ENCODE assay signal across 8 mouse cellular contexts in genomic region chr2:18996451-18997211, GRCm38 (mm10). TPM values are rescaled to one million over a fixed set of nuclear protein-coding genes. Genes with fewer than 3 reads are reported as not detected.
DNase-seq lines count a peak whose midpoint lies in the region; ATAC-seq and TF ChIP-seq lines count a peak whose summit lies in the region.

No protein-coding gene starts in this region.

- peak; percentile 21 to 34 for DNase-seq in frontal cortex, postnatal 36 days (ENCODE audit: low spot score in 2 of 2)
- no peak for DNase-seq in frontal cortex, postnatal 25 days (ENCODE audit: low spot score in 2 of 2)
- DNase-seq in adrenal gland, postnatal 25 days: peak; percentile 29
- no peak for DNase-seq in liver, adult 2 months (ENCODE audit: extremely low read depth, low read depth, low spot score)
- DNase-seq in naive thymus-derived CD4-positive, alpha-beta T cell, adult 2 months (ENCODE audit: low read depth): peak; percentile 53

- H3K4me3 ChIP-seq in embryonic fibroblast, embryonic 13.5 days (ENCODE audit: insufficient read depth, low read length): peak overlapping the region; percentile 93
- peak overlapping the region; percentile 79 for H3K4me3 ChIP-seq in hindbrain, embryonic 15.5 days
- H3K4me3 ChIP-seq in liver, adult 2 months (ENCODE audit: insufficient read depth, low read depth, low read length): peak overlapping the region; percentile 55
- peak overlapping the region; percentile 57 for H3K4me3 ChIP-seq in testis, adult 2 months (ENCODE audit: control insufficient read depth, low read depth, low read length)

- ATAC-seq in hindbrain, embryonic 15.5 days (ENCODE audit: low FRiP score, low read depth): no peak

- H3K4me2 ChIP-seq in hindbrain, embryonic 15.5 days: peak overlapping the region; percentile 97

- no peaks in the 10 kb centered on the region for H3K27me3 ChIP-seq in hindbrain, embryonic 15.5 days
- H3K27me3 ChIP-seq in liver, adult 2 months (ENCODE audit: control insufficient read depth, insufficient read depth, low read length): peaks cover 7% of the 10 kb centered on the region
- H3K27me3 ChIP-seq in testis, adult 2 months (ENCODE audit: control insufficient read depth, insufficient read depth, low read length): no peaks in the 10 kb centered on the region

- H3K4me1 ChIP-seq in embryonic fibroblast, embryonic 13.5 days (ENCODE audit: control insufficient read depth, insufficient read depth, low read length): no peaks in the 10 kb centered on the region; the same call in 1 of the 2 replicates
- H3K4me1 ChIP-seq in hindbrain, embryonic 15.5 days (replicated peaks): peaks cover 14% of the 10 kb centered on the region
- no peaks in the 10 kb centered on the region; the same call in 1 of the 2 replicates for H3K4me1 ChIP-seq in liver, adult 2 months (ENCODE audit: control insufficient read depth, insufficient read depth, low read length)
- H3K4me1 ChIP-seq in testis, adult 2 months (ENCODE audit: control insufficient read depth, insufficient read depth, low read length): peaks cover 16% of the 10 kb centered on the region

- no peaks in the 10 kb centered on the region; the same call in 1 of the 2 replicates for H3K79me2 ChIP-seq in liver, adult 2 months (ENCODE audit: control insufficient read depth, insufficient read depth, low read length)

- H3K9me3 ChIP-seq in hindbrain, embryonic 15.5 days: no peaks in the 10 kb centered on the region

- H3K27ac ChIP-seq in embryonic fibroblast, embryonic 13.5 days (ENCODE audit: insufficient read depth, low read length): no peak overlapping the region
- no peak overlapping the region for H3K27ac ChIP-seq in hindbrain, embryonic 15.5 days (replicated peaks)
- peak overlapping the region; percentile 13 for H3K27ac ChIP-seq in liver, adult 2 months (replicated peaks; ENCODE audit: insufficient read depth, low read depth, low read length)
- H3K27ac ChIP-seq in testis, adult 2 months (ENCODE audit: control insufficient read depth, insufficient read depth, low read depth, low read length): no peak overlapping the region

- TF ChIP-seq CTCF in embryonic fibroblast, embryonic 13.5 days (IDR thresholded peaks at IDR 0.05; ENCODE audit: borderline replicate concordance, insufficient read depth, low read length): no peak
- no peak for TF ChIP-seq CTCF in liver, adult 2 months (IDR thresholded peaks at IDR 0.05; ENCODE audit: low read depth, low read length)
- no peak for TF ChIP-seq CTCF in testis, adult 2 months (IDR thresholded peaks at IDR 0.05; ENCODE audit: control insufficient read depth, insufficient read depth, insufficient replicate concordance, low read depth, low read length)

- H3K36me3 ChIP-seq in hindbrain, embryonic 15.5 days: no peaks in the 10 kb centered on the region
- no peaks in the 10 kb centered on the region for H3K36me3 ChIP-seq in liver, adult 2 months (ENCODE audit: control insufficient read depth, insufficient read depth, low read length)
- H3K36me3 ChIP-seq in testis, adult 2 months (ENCODE audit: control insufficient read depth, insufficient read depth, low read length): no peaks in the 10 kb centered on the region

- 0% methylated on average over 25 of the region's 25 CpGs for WGBS in hindbrain, embryonic 15.5 days
- WGBS in liver, adult 2 months: 2% methylated on average over 25 of the region's 25 CpGs

- TF ChIP-seq POLR2A in embryonic fibroblast, embryonic 13.5 days (IDR thresholded peaks at IDR 0.05; ENCODE audit: low read depth, low read length): no peak
- no peak for TF ChIP-seq POLR2A in liver, adult 2 months (IDR thresholded peaks at IDR 0.05; ENCODE audit: extremely low read depth, insufficient read depth, low read length)
- TF ChIP-seq POLR2A in testis, adult 2 months (IDR thresholded peaks at IDR 0.05; ENCODE audit: control insufficient read depth, low read depth, low read length): no peak

- peak overlapping the region; percentile 57 for H3K9ac ChIP-seq in hindbrain, embryonic 15.5 days
- peak overlapping the region; percentile 16 for H3K9ac ChIP-seq in liver, adult 2 months (ENCODE audit: low read depth, low read length)

RNA-seq across cellular contexts. Expression of gene Pip4k2a, which starts 1.3 kb away (rescaled TPM):
- total RNA-seq in adrenal gland, postnatal 25 days (2021): 39.3 and 40.0 TPM in 2 replicates
- 39.4 and 42.2 TPM in 2 replicates for polyA plus RNA-seq in embryonic fibroblast, embryonic 13.5 days (2011; ENCODE audit: insufficient read length, low read depth, missing spikeins)
- 10.4 and 12.5 TPM in 2 replicates for polyA plus RNA-seq in hindbrain, embryonic 15.5 days (2015; fragmentation: Nextera tagmentation; extraction: Ambion mirVana)
- total RNA-seq in liver, adult 2 months (2014; rRNA removed): 2.8 and 3.6 TPM in 2 replicates
- polyA plus RNA-seq in liver, adult 2 months (2012; rRNA removed): 0.82 and 1.7 TPM in 2 replicates
- 1.0 and 1.3 TPM in 2 replicates for polyA plus RNA-seq in testis, adult 2 months (2012; rRNA removed)

RNA-seq across cellular contexts. Expression of gene 4930426L09Rik, which starts 1.5 kb away (rescaled TPM):
- 0.62 and 1.1 TPM in 2 replicates for total RNA-seq in adrenal gland, postnatal 25 days (2021)
- 5.6 and 5.7 TPM in 2 replicates for polyA plus RNA-seq in embryonic fibroblast, embryonic 13.5 days (2011; ENCODE audit: insufficient read length, low read depth, missing spikeins)
- 0.18 and 0.34 TPM in 2 replicates for polyA plus RNA-seq in hindbrain, embryonic 15.5 days (2015; fragmentation: Nextera tagmentation; extraction: Ambion mirVana)
- not detected in 2 replicates for total RNA-seq in liver, adult 2 months (2014; rRNA removed)
- polyA plus RNA-seq in liver, adult 2 months (2012; rRNA removed): 0.10 and 0.11 TPM in 2 replicates
- polyA plus RNA-seq in testis, adult 2 months (2012; rRNA removed): 3.2 and 4.2 TPM in 2 replicates

Comparison
In these comparisons a context has a peak if more than half of its experiments do, and no peak if none do; other contexts are left out.
1. DNase-seq: peak in frontal cortex, postnatal 36 days (2 of 2), adrenal gland, postnatal 25 days (single experiment) and naive thymus-derived CD4-positive, alpha-beta T cell, adult 2 months (single experiment); none in frontal cortex, postnatal 25 days (0 of 2) and liver, adult 2 months (single experiment).
2. Peak in every context shown above with its lines, with median percentiles within 50 percentile points of each other: H3K4me3 ChIP-seq.